Mouse (Mus musculus): ENCODE measurements at regions not wholly inside any gene's neighbourhood (a gene's known extent, or its start where the extent isn't known, plus 50 kb on each side); places are given as distances from the start of the nearest gene placed in this dataset.

GRCm38 (mm10) chr13:90777123-90777951 is 127.8 kb downstream of the Atp6ap1l start:
- H3K36me3 ChIP-seq (ENCODE audit: insufficient read depth, low read length), result no peaks in the 10 kb centered on the region
- no peak overlapping the region for H3K27ac ChIP-seq (ENCODE audit: low read length)
- TF ChIP-seq CTCF (IDR thresholded peaks at IDR 0.05) (no peak), EP300 (IDR thresholded peaks at IDR 0.05) (no peak)
- H3K27me3 ChIP-seq (replicated peaks; ENCODE audit: insufficient read depth, low read length), result no peaks in the 10 kb centered on the region
- no peaks in the 10 kb centered on the region for H3K9me3 ChIP-seq (ENCODE audit: low read length)
- WGBS, result 86% methylated on average over 5 of the region's 5 CpGs
- H3K4me1 ChIP-seq (ENCODE audit: insufficient read depth, low read depth, low read length), result no peaks in the 10 kb centered on the region
- H3K4me3 ChIP-seq (ENCODE audit: low read depth, low read length), result no peak overlapping the region
- DNase-seq (ENCODE audit: low spot score) (no peak), ATAC-seq (no peak)
- no peak overlapping the region for H3K4me2 ChIP-seq (replicated peaks; ENCODE audit: low read depth, low read length)
- H3K9ac ChIP-seq (replicated peaks; ENCODE audit: low read depth), result no peak overlapping the region

GRCm38 (mm10) chr13:90762154-90762553 is 143.0 kb downstream of the Atp6ap1l start:
- Histone ChIP-seq H3K9me3 (ENCODE audit: low read length) (no peaks in the 10 kb centered on the region), H3K27me3 (replicated peaks; ENCODE audit: insufficient read depth, low read length) (no peaks in the 10 kb centered on the region), H3K36me3 (ENCODE audit: insufficient read depth, low read length) (no peaks in the 10 kb centered on the region), H3K4me1 (ENCODE audit: insufficient read depth, low read depth, low read length) (no peaks in the 10 kb centered on the region), H3K27ac (ENCODE audit: low read length) (no peak overlapping the region), H3K4me2 (replicated peaks; ENCODE audit: low read depth, low read length) (no peak overlapping the region), H3K4me3 (ENCODE audit: low read depth, low read length) (no peak overlapping the region), H3K9ac (replicated peaks; ENCODE audit: low read depth) (no peak overlapping the region)
- TF ChIP-seq CTCF (IDR thresholded peaks at IDR 0.05) (no peak), EP300 (IDR thresholded peaks at IDR 0.05) (no peak)
- DNase-seq (ENCODE audit: low spot score), result no peak
- no peak for ATAC-seq
- WGBS, result 73% methylated on average over 2 of the region's 2 CpGs

- TF ChIP-seq EP300 (IDR thresholded peaks at IDR 0.05) (no peak), CTCF (IDR thresholded peaks at IDR 0.05) (no peak)
- Histone ChIP-seq H3K4me3 (ENCODE audit: low read depth, low read length) (no peak overlapping the region), H3K4me1 (ENCODE audit: insufficient read depth, low read depth, low read length) (no peaks in the 10 kb centered on the region), H3K27ac (ENCODE audit: low read length) (no peak overlapping the region), H3K36me3 (ENCODE audit: insufficient read depth, low read length) (no peaks in the 10 kb centered on the region), H3K9me3 (ENCODE audit: low read length) (no peaks in the 10 kb centered on the region), H3K4me2 (replicated peaks; ENCODE audit: low read depth, low read length) (no peak overlapping the region), H3K9ac (replicated peaks; ENCODE audit: low read depth) (no peak overlapping the region), H3K27me3 (replicated peaks; ENCODE audit: insufficient read depth, low read length) (no peaks in the 10 kb centered on the region)
- ATAC-seq (no peak), DNase-seq (ENCODE audit: low spot score) (no peak)
- 53% methylated on average over 4 of the region's 4 CpGs for WGBS
Observed at GRCm38 (mm10) chr13:90760516-90761050, 144.6 kb downstream of the Atp6ap1l start.

- Histone ChIP-seq H3K4me3 (ENCODE audit: low read depth, low read length) (no peak overlapping the region), H3K9ac (replicated peaks; ENCODE audit: low read depth) (no peak overlapping the region), H3K27ac (ENCODE audit: low read length) (no peak overlapping the region), H3K4me1 (ENCODE audit: insufficient read depth, low read depth, low read length) (no peaks in the 10 kb centered on the region), H3K4me2 (replicated peaks; ENCODE audit: low read depth, low read length) (no peak overlapping the region), H3K36me3 (ENCODE audit: insufficient read depth, low read length) (no peaks in the 10 kb centered on the region), H3K9me3 (ENCODE audit: low read length) (no peaks in the 10 kb centered on the region), H3K27me3 (replicated peaks; ENCODE audit: insufficient read depth, low read length) (no peaks in the 10 kb centered on the region)
- TF ChIP-seq EP300 (IDR thresholded peaks at IDR 0.05) (peak; percentile 66), CTCF (IDR thresholded peaks at IDR 0.05) (no peak)
- DNase-seq (ENCODE audit: low spot score) (peak; percentile 7), ATAC-seq (peak; percentile 57)
- WGBS, result 48% methylated on average over 3 of the region's 3 CpGs
Observed at GRCm38 (mm10) chr13:90754451-90754850, 150.7 kb downstream of the Atp6ap1l start.

- WGBS, result 54% methylated on average over 1 of the region's 1 CpGs
- no peak overlapping the region for H3K4me3 ChIP-seq (ENCODE audit: low read depth, low read length)
- no peaks in the 10 kb centered on the region for H3K4me1 ChIP-seq (ENCODE audit: insufficient read depth, low read depth, low read length)
- H3K9ac ChIP-seq (replicated peaks; ENCODE audit: low read depth), result no peak overlapping the region
- no peaks in the 10 kb centered on the region for H3K27me3 ChIP-seq (replicated peaks; ENCODE audit: insufficient read depth, low read length)
- no peak overlapping the region for H3K27ac ChIP-seq (ENCODE audit: low read length)
- ATAC-seq (peak; percentile 60), DNase-seq (ENCODE audit: low spot score) (peak; percentile 51)
- TF ChIP-seq CTCF (IDR thresholded peaks at IDR 0.05) (no peak), EP300 (IDR thresholded peaks at IDR 0.05) (peak; percentile 42; the same call in 1 of the 2 replicates)
- no peaks in the 10 kb centered on the region for H3K36me3 ChIP-seq (ENCODE audit: insufficient read depth, low read length)
- H3K4me2 ChIP-seq (replicated peaks; ENCODE audit: low read depth, low read length), result no peak overlapping the region
- no peaks in the 10 kb centered on the region for H3K9me3 ChIP-seq (ENCODE audit: low read length)
Observed at GRCm38 (mm10) chr13:90749741-90750140, 155.4 kb downstream of the Atp6ap1l start.

- no peak overlapping the region for H3K4me2 ChIP-seq (replicated peaks; ENCODE audit: low read depth, low read length)
- TF ChIP-seq CTCF (IDR thresholded peaks at IDR 0.05) (no peak), EP300 (IDR thresholded peaks at IDR 0.05) (no peak)
- H3K9ac ChIP-seq (replicated peaks; ENCODE audit: low read depth), result no peak overlapping the region
- no peak overlapping the region for H3K27ac ChIP-seq (ENCODE audit: low read length)
- H3K9me3 ChIP-seq (ENCODE audit: low read length), result no peaks in the 10 kb centered on the region
- H3K36me3 ChIP-seq (ENCODE audit: insufficient read depth, low read length), result no peaks in the 10 kb centered on the region
- H3K27me3 ChIP-seq (replicated peaks; ENCODE audit: insufficient read depth, low read length), result no peaks in the 10 kb centered on the region
- no peaks in the 10 kb centered on the region for H3K4me1 ChIP-seq (ENCODE audit: insufficient read depth, low read depth, low read length)
- no peak overlapping the region for H3K4me3 ChIP-seq (ENCODE audit: low read depth, low read length)
- DNase-seq (ENCODE audit: low spot score) (peak; percentile 12), ATAC-seq (peak; percentile 25; the same call in 1 of the 2 replicates)
- WGBS, result 11% methylated on average over 1 of the region's 1 CpGs
Observed at GRCm38 (mm10) chr13:90745063-90745462, 160.1 kb downstream of the Atp6ap1l start.

All from lung, postnatal 0 days (tissue).